Mouse (Mus musculus) forebrain, embryonic 10.5 days (tissue): Measurements from ENCODE around the gene Frat1. TPM values are rescaled to one million over a fixed set of nuclear protein-coding genes. Genes with fewer than 3 reads are reported as not detected.
"Not testable (repeated sequence)": the region's sequence is repeated elsewhere in the genome, so short reads cannot be mapped to it uniquely, and the experiment has no call there.

Experiments used
- DNase-seq: peaks from one replicate; pipeline ENCODE4 v3.0.0-alpha.2; 2017; ENCODE audit warnings: low spot score; ENCODE audit errors: extremely low spot score
- H3K27ac ChIP-seq: fragments of 300-500 bp; sonication (generic); 2 replicates; pipeline ENCODE4 v1.5.1; 2016; ENCODE audit warnings: mild to moderate bottlenecking
- H3K27me3 ChIP-seq: fragments of 300-500 bp; sonication (generic); 2 replicates; pipeline ENCODE4 v1.6.1; 2016; ENCODE audit warnings: mild to moderate bottlenecking; ENCODE audit not compliant: poor library complexity, severe bottlenecking
- H3K36me3 ChIP-seq: fragments of 300-500 bp; sonication (generic); replicated peaks from 2 replicates; pipeline ENCODE4 v1.6.1; 2016; ENCODE audit warnings: mild to moderate bottlenecking, moderate library complexity
- H3K4me1 ChIP-seq: fragments of 300-500 bp; sonication (generic); 2 replicates; pipeline ENCODE4 v1.6.1; 2016
- H3K4me3 ChIP-seq: fragments of 300-500 bp; sonication (generic); 2 replicates; pipeline ENCODE4 v1.5.1; 2016; ENCODE audit warnings: mild to moderate bottlenecking, moderate library complexity
- H3K9me3 ChIP-seq: fragments of 300-500 bp; sonication (generic); 2 replicates; pipeline ENCODE4 v1.6.1; 2016; ENCODE audit warnings: mild to moderate bottlenecking, moderate library complexity
- WGBS: fragments of 180-500 bp; shearing (Covaris S2); methylation state at CpG from one replicate; pipeline ENCODE4 v1.1.7; 2016; 5-methylcytosine and 5-hydroxymethylcytosine counted together
- polyA plus RNA-seq: library from polyadenylated mRNA; unstranded; fragments of >200 nt; fragmentation: Nextera tagmentation; extraction: Ambion mirVana; gene quantifications from 2 replicates; pipeline ENCODE4 v1.2.1, GENCODE M21; 2016

The Frat1 gene
- polyA plus RNA-seq, 1 experiment from 2014 or later: 11.8 TPM

GRCm38 (mm10) chr19:41847992-41848851, 18.5 kb downstream of the Frat1 start, which contains the start of gene Frat2:
Gene Frat2, minus strand, starts transcription at chr19:41848132.
- Histone ChIP-seq H3K36me3 (no peaks in the 10 kb centered on the region), H3K4me1 (peaks cover 47% of the 10 kb centered on the region), H3K27ac (peak within 1 kb of the TSS; percentile 97), H3K4me3 (peak within 1 kb of the TSS; percentile 83), H3K27me3 (peaks cover 14% of the 10 kb centered on the region), H3K9me3 (peaks cover 3% of the 10 kb centered on the region; the same call in 1 of the 2 replicates)
- peak; percentile 94 for DNase-seq
- under 1% methylated on average over 72 of the region's 72 CpGs for WGBS

DNA sequence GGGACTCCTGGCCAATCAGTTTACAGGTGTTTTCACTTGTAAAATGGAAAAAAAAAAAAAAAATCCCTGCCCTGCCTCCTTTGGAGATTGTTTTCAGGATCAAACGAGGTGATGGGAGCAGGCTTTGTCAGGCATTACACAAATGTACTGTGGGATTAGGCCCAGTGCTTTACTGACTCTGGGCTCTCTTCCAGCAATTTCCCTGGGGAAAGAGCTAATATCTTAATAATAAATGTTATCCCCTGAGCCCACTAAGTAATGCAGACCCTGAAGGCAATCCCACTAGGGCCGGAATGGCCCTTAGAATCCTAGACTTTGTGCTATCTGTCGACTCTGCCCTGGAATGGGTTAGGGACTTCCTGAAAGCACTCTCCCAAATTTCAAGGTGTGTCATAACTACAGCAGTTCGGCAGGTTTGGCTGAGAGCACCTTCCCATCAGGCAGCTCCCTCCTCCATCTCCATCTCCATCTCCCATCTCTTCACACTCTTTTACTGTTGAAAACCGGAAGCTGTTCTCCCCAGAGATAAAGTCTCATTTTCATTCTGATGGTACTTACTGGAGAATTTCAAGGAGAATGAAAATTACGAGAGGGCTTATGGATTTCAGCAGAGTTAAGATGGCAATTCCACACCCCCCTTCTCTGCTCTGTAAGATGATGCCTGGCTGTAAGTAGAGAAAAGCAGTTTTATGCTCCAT, 20.4 kb downstream of the Frat1 start:
- 15% methylated on average over 6 of the region's 6 CpGs for WGBS
- peaks cover 3% of the 10 kb centered on the region; the same call in 1 of the 2 replicates for H3K9me3 ChIP-seq
- DNase-seq: no peak
- peak overlapping the region; percentile 39 for H3K4me3 ChIP-seq
- no peaks in the 10 kb centered on the region for H3K36me3 ChIP-seq
- peaks cover 47% of the 10 kb centered on the region for H3K4me1 ChIP-seq
- peaks cover 12% of the 10 kb centered on the region for H3K27me3 ChIP-seq
- peak overlapping the region; percentile 85 for H3K27ac ChIP-seq

- Histone ChIP-seq H3K27me3 (peaks cover 7% of the 10 kb centered on the region), H3K9me3 (peaks cover 3% of the 10 kb centered on the region; the same call in 1 of the 2 replicates), H3K4me3 (peak overlapping the region; percentile 39), H3K4me1 (peaks cover 43% of the 10 kb centered on the region), H3K27ac (peak overlapping the region; percentile 85), H3K36me3 (no peaks in the 10 kb centered on the region)
- WGBS: 15% methylated on average over 14 of the region's 14 CpGs
- DNase-seq: peak; percentile 42
Observed at GRCm38 (mm10) chr19:41850719-41851543, 21.2 kb downstream of the Frat1 start.

DNA sequence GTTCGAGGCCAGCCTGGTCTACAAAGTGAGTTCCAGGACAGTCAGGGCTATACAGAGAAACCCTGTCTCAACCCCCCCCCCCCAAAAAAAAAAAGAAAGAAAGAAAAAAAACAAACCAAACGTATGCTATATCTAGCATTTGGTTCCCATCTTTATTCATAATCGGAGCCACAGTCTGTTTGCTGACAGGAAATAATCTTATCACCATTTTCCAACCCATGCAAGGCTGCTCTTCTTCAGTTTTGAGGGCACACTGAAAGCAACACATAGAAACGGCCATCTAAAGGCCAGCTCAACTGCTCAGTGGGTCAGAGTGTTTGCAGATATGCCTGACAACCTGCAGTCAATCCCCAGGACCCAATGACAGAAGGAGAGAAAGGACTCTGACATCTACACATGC, 22.7 kb downstream of the Frat1 start:
- Histone ChIP-seq H3K36me3 (no peaks in the 10 kb centered on the region), H3K27ac (no peak overlapping the region), H3K4me3 (no peak overlapping the region), H3K27me3 (no peaks in the 10 kb centered on the region), H3K9me3 (peaks cover 3% of the 10 kb centered on the region; the same call in 1 of the 2 replicates), H3K4me1 (peaks cover 28% of the 10 kb centered on the region)
- WGBS: 87% methylated on average over 4 of the region's 4 CpGs
- DNase-seq: no peak

DNA sequence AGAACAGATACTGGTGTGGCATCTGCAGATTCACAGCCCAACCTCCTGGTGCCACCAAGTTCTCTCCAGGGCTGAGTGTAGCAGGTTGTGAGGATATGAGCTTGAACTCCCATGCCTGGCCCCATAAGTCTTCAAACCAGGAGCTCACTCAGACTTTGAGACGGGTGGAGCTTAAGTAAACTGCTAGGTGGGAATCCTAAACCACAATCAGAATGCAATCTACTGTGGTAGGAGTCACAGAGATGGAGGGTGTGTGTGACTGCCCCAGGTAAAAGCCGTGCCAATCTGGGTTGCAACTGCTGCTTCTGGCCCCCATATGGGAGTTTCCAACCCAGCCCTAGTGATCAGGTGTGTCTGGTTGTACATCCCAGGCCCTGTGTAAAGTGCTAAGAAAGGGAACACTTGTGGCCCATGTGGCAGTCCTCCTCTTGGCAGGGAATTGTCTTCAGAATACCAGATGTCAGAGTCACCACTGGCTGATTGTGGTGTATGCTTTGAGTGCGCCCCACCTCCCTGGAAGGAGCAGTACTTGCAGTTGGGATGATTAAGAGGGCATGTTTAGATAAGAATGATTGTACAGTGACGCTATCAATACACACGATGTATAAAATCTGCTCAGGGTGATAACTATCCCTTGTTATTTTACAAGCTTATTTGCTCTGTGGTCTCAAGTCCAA, 27.5 kb downstream of the Frat1 start:
- WGBS: 92% methylated on average over 5 of the region's 5 CpGs
- no peak overlapping the region for H3K27ac ChIP-seq
- no peaks in the 10 kb centered on the region for H3K27me3 ChIP-seq
- DNase-seq: no peak
- peaks cover 9% of the 10 kb centered on the region for H3K4me1 ChIP-seq
- no peak overlapping the region for H3K4me3 ChIP-seq
- H3K36me3 ChIP-seq: peaks cover 21% of the 10 kb centered on the region
- H3K9me3 ChIP-seq: peaks cover 3% of the 10 kb centered on the region; the same call in 1 of the 2 replicates

- H3K36me3 ChIP-seq: peaks cover 28% of the 10 kb centered on the region
- H3K4me3 ChIP-seq: no peak overlapping the region
- peaks cover 9% of the 10 kb centered on the region for H3K4me1 ChIP-seq
- DNase-seq: no peak
- no peak overlapping the region; the same call in 1 of the 2 replicates for H3K27ac ChIP-seq
- no peaks in the 10 kb centered on the region for H3K27me3 ChIP-seq
- no peaks in the 10 kb centered on the region; the same call in 1 of the 2 replicates for H3K9me3 ChIP-seq
- WGBS: 88% methylated on average over 3 of the region's 3 CpGs
Observed at GRCm38 (mm10) chr19:41857816-41858310, 28.1 kb downstream of the Frat1 start.

DNA sequence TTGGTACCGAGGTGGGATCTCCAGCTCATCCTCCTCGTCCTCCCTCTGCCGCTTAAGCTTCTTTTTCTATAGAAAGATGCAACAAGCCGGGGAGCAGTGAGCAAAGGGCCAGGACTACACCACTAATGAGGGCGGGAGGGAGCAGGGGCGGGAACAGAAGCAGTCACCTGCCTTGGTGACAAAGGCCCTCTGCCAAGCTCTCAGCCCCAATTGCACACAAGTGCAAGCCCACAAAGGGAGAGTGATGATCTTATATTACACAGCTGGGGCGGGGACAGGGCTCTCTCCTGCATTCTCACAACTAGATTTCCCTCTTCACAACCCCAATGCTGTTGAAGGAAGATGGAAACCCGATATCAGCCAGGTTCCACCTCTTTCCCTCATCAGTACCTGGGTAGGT, 36.9 kb downstream of the Frat1 start:
- H3K9me3 ChIP-seq: no peaks in the 10 kb centered on the region
- H3K36me3 ChIP-seq: peaks cover 100% of the 10 kb centered on the region
- no peak for DNase-seq
- no peak overlapping the region for H3K4me3 ChIP-seq
- 88% methylated on average over 8 of the region's 8 CpGs for WGBS
- H3K27ac ChIP-seq: no peak overlapping the region
- no peaks in the 10 kb centered on the region for H3K4me1 ChIP-seq
- H3K27me3 ChIP-seq: no peaks in the 10 kb centered on the region

GRCm38 (mm10) chr19:41869296-41869695, 39.5 kb downstream of the Frat1 start:
- WGBS: 96% methylated on average over 5 of the region's 5 CpGs
- Histone ChIP-seq H3K4me3 (no peak overlapping the region), H3K36me3 (peaks cover 100% of the 10 kb centered on the region), H3K27ac (no peak overlapping the region), H3K9me3 (no peaks in the 10 kb centered on the region), H3K4me1 (no peaks in the 10 kb centered on the region), H3K27me3 (no peaks in the 10 kb centered on the region)
- no peak for DNase-seq

DNA sequence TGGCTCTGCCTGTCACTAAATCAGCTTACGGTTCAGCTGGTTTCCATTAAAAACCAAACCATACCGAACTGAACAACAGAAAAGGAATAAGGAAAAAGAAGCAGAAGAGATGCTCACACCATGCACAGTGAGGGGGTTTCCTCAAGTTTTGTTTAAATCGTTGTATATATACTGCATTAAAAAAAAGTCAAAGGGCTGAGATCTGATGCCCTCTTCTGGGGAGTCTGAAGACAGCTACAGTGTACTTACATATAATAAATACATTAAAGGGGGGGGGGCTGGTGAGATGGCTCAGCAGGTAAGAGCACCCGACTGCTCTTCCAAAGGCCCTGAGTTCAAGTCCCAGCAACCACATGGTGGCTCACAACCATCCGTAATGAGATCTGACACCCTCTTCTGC, 40.2 kb downstream of the Frat1 start:
- H3K36me3 ChIP-seq: peaks cover 100% of the 10 kb centered on the region
- H3K9me3 ChIP-seq, H3K4me1 ChIP-seq, DNase-seq, H3K27ac ChIP-seq, H3K27me3 ChIP-seq, H3K4me3 ChIP-seq: not testable (repeated sequence)
- WGBS: 91% methylated on average over 5 of the region's 5 CpGs

GRCm38 (mm10) chr19:41872285-41872684, 42.5 kb downstream of the Frat1 start:
- Histone ChIP-seq H3K4me1 (no peaks in the 10 kb centered on the region), H3K9me3 (no peaks in the 10 kb centered on the region), H3K27ac (no peak overlapping the region), H3K36me3 (peaks cover 100% of the 10 kb centered on the region), H3K27me3 (no peaks in the 10 kb centered on the region), H3K4me3 (no peak overlapping the region)
- 89% methylated on average over 2 of the region's 2 CpGs for WGBS
- no peak for DNase-seq

DNA sequence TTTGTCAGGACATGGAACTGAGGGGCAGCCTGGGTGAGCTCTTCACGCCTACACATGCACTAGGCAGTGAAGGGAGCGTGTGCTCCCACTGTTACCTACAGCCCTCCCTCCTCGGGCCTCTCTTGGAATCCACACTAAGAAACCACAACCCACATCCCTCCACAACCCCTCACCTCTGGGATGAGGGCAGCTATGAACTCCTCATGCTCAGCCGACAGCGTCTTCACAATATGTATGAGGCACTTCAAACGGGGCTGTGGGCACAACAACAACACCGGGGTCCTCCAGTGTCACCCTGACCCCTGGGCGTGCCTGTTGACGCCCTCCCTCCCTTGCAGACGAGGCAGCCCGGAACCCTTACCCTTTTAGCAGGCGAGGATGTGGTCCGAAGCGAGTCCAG, 44.6 kb downstream of the Frat1 start:
- Histone ChIP-seq H3K36me3 (peaks cover 98% of the 10 kb centered on the region), H3K4me3 (no peak overlapping the region), H3K27ac (no peak overlapping the region), H3K4me1 (no peaks in the 10 kb centered on the region), H3K9me3 (no peaks in the 10 kb centered on the region), H3K27me3 (no peaks in the 10 kb centered on the region)
- WGBS: 94% methylated on average over 14 of the region's 14 CpGs
- no peak for DNase-seq

DNA sequence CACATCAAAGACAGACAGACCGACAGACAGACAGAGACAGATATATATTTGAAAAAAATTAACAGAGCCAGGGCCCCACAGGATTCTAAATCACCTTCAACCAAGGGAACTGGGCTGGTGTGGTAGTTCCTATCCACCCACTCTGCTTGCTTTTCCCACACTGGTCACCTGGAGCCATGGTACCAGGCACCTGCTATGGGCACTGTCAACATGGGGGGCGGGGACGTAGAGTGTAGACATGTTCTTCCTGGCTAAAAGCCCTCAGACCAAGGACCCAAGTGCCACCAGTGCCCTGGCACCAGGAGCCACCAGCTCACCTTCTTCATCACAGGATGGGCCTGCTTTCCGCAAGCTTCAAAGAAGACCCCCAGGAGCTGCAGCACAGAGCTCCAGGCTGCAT, 52.1 kb downstream of the Frat1 start:
- no peak for DNase-seq
- Histone ChIP-seq H3K4me1 (no peaks in the 10 kb centered on the region), H3K4me3 (no peak overlapping the region), H3K36me3 (peaks cover 97% of the 10 kb centered on the region), H3K27ac (no peak overlapping the region), H3K9me3 (no peaks in the 10 kb centered on the region), H3K27me3 (no peaks in the 10 kb centered on the region)
- 97% methylated on average over 4 of the region's 4 CpGs for WGBS
